ENCODE assay signal across 13 mouse cellular contexts in genomic region chr7:16504573-16505225, GRCm38 (mm10). TPM values are rescaled to one million over a fixed set of nuclear protein-coding genes. Genes with fewer than 3 reads are reported as not detected.
DNase-seq lines count a peak whose midpoint lies in the region; ATAC-seq and TF ChIP-seq lines count a peak whose summit lies in the region.
"Had no signal": no experiment of that assay in that cellular context is flagged by ENCODE, and none has a peak within 500 bp of the region (broad histone marks: within the 10 kb centered on the region; RNA-seq: fewer than 3 reads in every experiment).

No protein-coding gene starts in this region.

- H3K36me3 ChIP-seq in heart, embryonic 13.5 days: peaks cover 93% of the 10 kb centered on the region
- peaks cover 66% of the 10 kb centered on the region for H3K36me3 ChIP-seq in heart, embryonic 10.5 days
- peaks cover 7% of the 10 kb centered on the region; the same call in 1 of the 2 replicates for H3K36me3 ChIP-seq in liver, adult 2 months (ENCODE audit: control insufficient read depth, insufficient read depth, low read length)
- 0 out of 2 replicates have a peak, but pooled peaks cover 16% of the 10 kb centered on the region for H3K36me3 ChIP-seq in liver, postnatal 0 days (replicated peaks; ENCODE audit: insufficient read depth, low read length)

- H3K4me3 ChIP-seq in heart, embryonic 13.5 days: no peak overlapping the region
- H3K4me3 ChIP-seq in heart, embryonic 10.5 days: no peak overlapping the region
- no peak overlapping the region for H3K4me3 ChIP-seq in liver, adult 2 months (ENCODE audit: insufficient read depth, low read depth, low read length)
- no peak overlapping the region for H3K4me3 ChIP-seq in liver, postnatal 0 days (ENCODE audit: low read depth, low read length)
- H3K4me3 ChIP-seq: limb, embryonic 15.5 days; megakaryocyte, embryonic 14.5 days had no signal

- no peak for TF ChIP-seq EP300 in liver, postnatal 0 days (IDR thresholded peaks at IDR 0.05; ENCODE audit: low read depth)

- WGBS in heart, embryonic 13.5 days: 71% methylated on average over 2 of the region's 2 CpGs
- WGBS in heart, embryonic 10.5 days: 85% methylated on average over 2 of the region's 2 CpGs
- WGBS in liver, adult 2 months: 13% methylated on average over 2 of the region's 2 CpGs
- 50% methylated on average over 2 of the region's 2 CpGs for WGBS in liver, postnatal 0 days (ENCODE audit: insufficient replicate concordance)

- no peak overlapping the region for H3K4me2 ChIP-seq in heart, embryonic 13.5 days
- no peak overlapping the region for H3K4me2 ChIP-seq in liver, postnatal 0 days (ENCODE audit: low read depth, low read length)
- H3K4me2 ChIP-seq: limb, embryonic 15.5 days had no signal

- no peaks in the 10 kb centered on the region for H3K27me3 ChIP-seq in heart, embryonic 13.5 days (replicated peaks)
- H3K27me3 ChIP-seq in heart, embryonic 10.5 days (ENCODE audit: insufficient read depth, poor library complexity, severe bottlenecking): no peaks in the 10 kb centered on the region
- no peaks in the 10 kb centered on the region for H3K27me3 ChIP-seq in liver, adult 2 months (ENCODE audit: control insufficient read depth, insufficient read depth, low read length)
- H3K27me3 ChIP-seq in liver, postnatal 0 days (ENCODE audit: insufficient read depth, low read length): no peaks in the 10 kb centered on the region
- H3K27me3 ChIP-seq: limb, embryonic 15.5 days; megakaryocyte, embryonic 14.5 days; Patski had no signal

- no peak for DNase-seq in heart, embryonic 10.5 days (ENCODE audit: low spot score)
- DNase-seq in liver, adult 2 months (ENCODE audit: extremely low read depth, low read depth, low spot score): peak; percentile 99
- no peak for DNase-seq in liver
- DNase-seq in gastrocnemius, postnatal 14 days: peak; percentile 36
- DNase-seq in liver, postnatal 0 days: peak; percentile 47
- no peak for DNase-seq in c-Kit-positive CD71-positive TER-119-positive erythroid progenitor cells, embryonic 14.5 days (ENCODE audit: low spot score)
- DNase-seq: thymus, postnatal 36 days had no signal

- H3K79me2 ChIP-seq in liver, adult 2 months (ENCODE audit: control insufficient read depth, insufficient read depth, low read length): no peaks in the 10 kb centered on the region

- intact Hi-C loops in gastrocnemius, postnatal 14 days (cut with DNase I; ENCODE audit: low total_unique reads): no loop called here

- H3K9ac ChIP-seq in heart, embryonic 13.5 days: 0 out of 2 replicates have a peak overlapping the region, but pooled peaks have one; percentile 14
- peak overlapping the region; percentile 39; the same call in 1 of the 2 replicates for H3K9ac ChIP-seq in liver, adult 2 months (ENCODE audit: low read depth, low read length)
- H3K9ac ChIP-seq in liver, postnatal 0 days (replicated peaks): no peak overlapping the region
- H3K9ac ChIP-seq: limb, embryonic 15.5 days had no signal

- TF ChIP-seq CTCF in liver, adult 2 months (IDR thresholded peaks at IDR 0.05; ENCODE audit: low read depth, low read length): no peak
- TF ChIP-seq CTCF in liver, postnatal 0 days (IDR thresholded peaks at IDR 0.05; ENCODE audit: low read depth): no peak

- no peak overlapping the region for H3K27ac ChIP-seq in heart, embryonic 13.5 days (replicated peaks)
- H3K27ac ChIP-seq in heart, embryonic 10.5 days: no peak overlapping the region
- peak overlapping the region; percentile 92 for H3K27ac ChIP-seq in liver, adult 2 months (replicated peaks; ENCODE audit: insufficient read depth, low read depth, low read length)
- H3K27ac ChIP-seq in liver, postnatal 0 days (ENCODE audit: low read depth): peak overlapping the region; percentile 85
- H3K27ac ChIP-seq: limb, embryonic 15.5 days had no signal

- no peak for TF ChIP-seq POLR2A in liver, adult 2 months (IDR thresholded peaks at IDR 0.05; ENCODE audit: extremely low read depth, insufficient read depth, low read length)

- H3K4me1 ChIP-seq in heart, embryonic 13.5 days: peaks cover 11% of the 10 kb centered on the region; the same call in 1 of the 2 replicates
- no peaks in the 10 kb centered on the region for H3K4me1 ChIP-seq in heart, embryonic 10.5 days
- H3K4me1 ChIP-seq in liver, adult 2 months (ENCODE audit: control insufficient read depth, insufficient read depth, low read length): peaks cover 28% of the 10 kb centered on the region
- peaks cover 21% of the 10 kb centered on the region for H3K4me1 ChIP-seq in liver, postnatal 0 days (ENCODE audit: insufficient read depth)
- H3K4me1 ChIP-seq: limb, embryonic 15.5 days had no signal

- no peak for ATAC-seq in heart, embryonic 13.5 days (ENCODE audit: extremely low read depth, insufficient number of reproducible peaks, low FRiP score, low TSS enrichment)
- ATAC-seq in liver, postnatal 0 days: peak; percentile 97
- no peak for ATAC-seq in erythroblast, adult 5-6 weeks (replicated peaks; ENCODE audit: low FRiP score, poor library complexity, severe bottlenecking)
- ATAC-seq: Patski had no signal

- H3K9me3 ChIP-seq in heart, embryonic 13.5 days: no peaks in the 10 kb centered on the region
- no peaks in the 10 kb centered on the region for H3K9me3 ChIP-seq in heart, embryonic 10.5 days
- no peaks in the 10 kb centered on the region for H3K9me3 ChIP-seq in liver, postnatal 0 days (ENCODE audit: low read length)
- H3K9me3 ChIP-seq: limb, embryonic 15.5 days; megakaryocyte, embryonic 14.5 days had no signal

RNA-seq across cellular contexts. Expression of gene Npas1, which starts 27.2 kb away (rescaled TPM):
- polyA plus RNA-seq in heart, embryonic 13.5 days (2015; fragmentation: Nextera tagmentation; extraction: Ambion mirVana): 0.36 and 0.37 TPM in 2 replicates
- polyA plus RNA-seq in heart, embryonic 10.5 days (2016; fragmentation: Nextera tagmentation; extraction: Ambion mirVana): 0.34 and 0.45 TPM in 2 replicates
- total RNA-seq in liver, adult 2 months (2014; rRNA removed): not detected in 2 replicates
- not detected in 2 replicates for polyA plus RNA-seq in liver, adult 2 months (2012; rRNA removed)
- not detected for total RNA-seq in gastrocnemius, postnatal 14 days (2021)
- polyA plus RNA-seq in liver, postnatal 0 days (2015; fragmentation: Nextera tagmentation; extraction: Ambion mirVana): 0.07 and 0.11 TPM in 2 replicates
- not detected in 2 replicates for total RNA-seq in erythroblast, adult 5-6 weeks (2015; ENCODE audit: low replicate concordance)
- total RNA-seq in erythroblast, adult 5-6 weeks (2017; ENCODE audit: low replicate concordance): not detected in 2 replicates
- total RNA-seq: common myeloid progenitor, adult 5-6 weeks had no signal

RNA-seq across cellular contexts. Expression of gene Tmem160, which starts 52.1 kb away (rescaled TPM):
- polyA plus RNA-seq in heart, embryonic 13.5 days (2015; fragmentation: Nextera tagmentation; extraction: Ambion mirVana): 73.2 and 79.2 TPM in 2 replicates
- polyA plus RNA-seq in heart, embryonic 10.5 days (2016; fragmentation: Nextera tagmentation; extraction: Ambion mirVana): 90.2 and 91.9 TPM in 2 replicates
- total RNA-seq in liver, adult 2 months (2014; rRNA removed): 31.7 and 32.0 TPM in 2 replicates
- polyA plus RNA-seq in liver, adult 2 months (2012; rRNA removed): 114 and 128 TPM in 2 replicates
- total RNA-seq in gastrocnemius, postnatal 14 days (2021): 10 to 100 TPM; 23.2 to 28.7 TPM
- polyA plus RNA-seq in liver, postnatal 0 days (2015; fragmentation: Nextera tagmentation; extraction: Ambion mirVana): 38.7 and 43.0 TPM in 2 replicates
- total RNA-seq in erythroblast, adult 5-6 weeks (2015; ENCODE audit: low replicate concordance): 8.2 TPM in 1 of 2 replicates, not detected in the other
- 4.6 and 6.1 TPM in 2 replicates for total RNA-seq in erythroblast, adult 5-6 weeks (2017; ENCODE audit: low replicate concordance)

Comparison
In these comparisons a context has a peak if more than half of its experiments do, and no peak if none do; other contexts are left out.
1. DNase-seq: peak in liver, adult 2 months (single experiment), gastrocnemius, postnatal 14 days (single experiment) and liver, postnatal 0 days (single experiment); none in heart, embryonic 10.5 days (single experiment), liver (single experiment) and c-Kit-positive CD71-positive TER-119-positive erythroid progenitor cells, embryonic 14.5 days (single experiment).
2. H3K27ac ChIP-seq: peak in liver, adult 2 months (single experiment) and liver, postnatal 0 days (single experiment); none in heart, embryonic 13.5 days (single experiment) and heart, embryonic 10.5 days (single experiment).